Comparison of ENCODE assay signal across 27 mouse cellular contexts in the genomic region with DNA sequence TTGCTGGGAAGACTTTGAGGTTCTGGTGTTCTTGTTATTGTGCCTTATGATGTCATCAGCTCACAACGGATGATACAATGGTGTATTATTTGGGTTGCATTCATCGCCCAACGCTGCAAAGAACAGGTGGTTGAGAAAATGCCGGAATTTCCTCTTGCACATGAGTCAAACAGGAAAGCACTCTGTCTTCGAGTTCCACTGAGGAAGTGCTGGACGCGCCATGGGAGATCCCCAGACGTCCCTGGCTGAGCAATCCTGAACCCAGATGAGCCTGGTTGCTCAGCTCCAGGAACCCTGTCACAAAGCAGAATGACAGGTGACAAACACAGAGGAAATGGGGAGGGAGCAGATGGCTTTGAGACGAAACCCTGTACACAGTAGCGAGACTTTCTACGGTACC.
"Had no signal": no experiment of that assay in that cellular context is flagged by ENCODE, and none has a peak within 500 bp of the region (broad histone marks: within the 10 kb centered on the region; RNA-seq: fewer than 3 reads in every experiment).

No protein-coding gene starts in this region.

- H3K4me2 ChIP-seq: limb, embryonic 12.5 days; limb, embryonic 15.5 days; liver, embryonic 11.5 days; lung, embryonic 15.5 days; midbrain, embryonic 13.5 days; neural tube, embryonic 13.5 days had no signal

- H3K27me3 ChIP-seq: limb, embryonic 12.5 days; limb, embryonic 15.5 days; lung, embryonic 15.5 days; megakaryocyte, embryonic 14.5 days; midbrain, embryonic 13.5 days; neural tube, embryonic 13.5 days had no signal

- H3K9me3 ChIP-seq: limb, embryonic 12.5 days; limb, embryonic 15.5 days; lung, embryonic 15.5 days; megakaryocyte, embryonic 14.5 days; midbrain, embryonic 10.5 days; midbrain, embryonic 13.5 days; neural tube, embryonic 13.5 days had no signal

- H3K4me1 ChIP-seq: limb, embryonic 15.5 days; lung, embryonic 15.5 days; midbrain, embryonic 10.5 days; midbrain, embryonic 13.5 days; neural tube, embryonic 13.5 days had no signal

- DNase-seq: kidney, adult 18-20 months; kidney, adult 9 months; kidney, postnatal 36 days; left cerebral cortex, postnatal 4 days; liver, postnatal 0 days; lung, postnatal 14 days; lung, postnatal 4 days; right cerebral cortex, adult 18-20 months; right cerebral cortex, postnatal 14 days; right cerebral cortex, postnatal 4 days; thymus, adult 2 months; thymus, postnatal 14 days; thymus, postnatal 4 days had no signal

- H3K9ac ChIP-seq: limb, embryonic 12.5 days; limb, embryonic 15.5 days; liver, embryonic 14.5 days; liver, postnatal 0 days; lung, embryonic 15.5 days; midbrain, embryonic 13.5 days; neural tube, embryonic 13.5 days had no signal

- H3K4me3 ChIP-seq: limb, embryonic 12.5 days; limb, embryonic 15.5 days; lung, embryonic 15.5 days; megakaryocyte, embryonic 14.5 days; midbrain, embryonic 10.5 days; midbrain, embryonic 13.5 days; myocyte; neural tube, embryonic 13.5 days had no signal

- ATAC-seq: intestine, embryonic 16.5 days; liver, postnatal 0 days; midbrain, embryonic 13.5 days; midbrain, embryonic 16.5 days had no signal

- H3K27ac ChIP-seq: kidney, postnatal 0 days; limb, embryonic 12.5 days; limb, embryonic 15.5 days; liver, embryonic 14.5 days; lung, embryonic 15.5 days; midbrain, embryonic 10.5 days; midbrain, embryonic 13.5 days; neural tube, embryonic 13.5 days; stomach, postnatal 0 days had no signal

- H3K36me3 ChIP-seq: limb, embryonic 12.5 days; limb, embryonic 15.5 days; lung, embryonic 15.5 days; midbrain, embryonic 10.5 days; midbrain, embryonic 13.5 days; neural tube, embryonic 13.5 days had no signal
